Mouse (Mus musculus) C2C12 (cell line): ENCODE measurements around the gene Auts2. TPM values are rescaled to one million over a fixed set of nuclear protein-coding genes. Genes with fewer than 3 reads are reported as not detected.

Experiments
- H3K27me3 ChIP-seq: one replicate; pipeline ENCODE4 v1.6.1; 2011; ENCODE audit not compliant: control insufficient read depth, insufficient read depth, insufficient read length
- H3K36me3 ChIP-seq: one replicate; pipeline ENCODE4 v1.6.1; 2011; ENCODE audit not compliant: control insufficient read depth, insufficient read depth
- H3K4me3 ChIP-seq: one replicate; pipeline ENCODE4 v1.5.1; 2011; ENCODE audit warnings: mild to moderate bottlenecking, control low read depth; ENCODE audit not compliant: poor library complexity, insufficient read depth, severe bottlenecking
- H3K79me2 ChIP-seq: one replicate; pipeline ENCODE4 v1.6.1; 2011; ENCODE audit not compliant: control insufficient read depth, insufficient read depth
- H3K79me3 ChIP-seq: one replicate; pipeline ENCODE4 v1.6.1; 2011; ENCODE audit warnings: low read depth, control low read depth
- H3ac ChIP-seq: one replicate; pipeline ENCODE3; 2011; ENCODE audit warnings: low read depth; ENCODE audit not compliant: control insufficient read depth, insufficient read length
- CEBPB ChIP-seq: IDR thresholded peaks from one replicate; pipeline ENCODE4 v1.6.1; 2011; ENCODE audit warnings: low read depth, mild to moderate bottlenecking, control low read depth, moderate library complexity
- CTCF ChIP-seq: IDR thresholded peaks from one replicate; pipeline ENCODE4 v1.5.1; 2011; ENCODE audit not compliant: control insufficient read depth, insufficient read depth, insufficient read length
- FOSL1 ChIP-seq: IDR thresholded peaks from one replicate; pipeline ENCODE4 v1.8.0; 2011; ENCODE audit warnings: mild to moderate bottlenecking, low read length; ENCODE audit not compliant: poor library complexity, insufficient read depth, severe bottlenecking
- MAX ChIP-seq: IDR thresholded peaks from one replicate; pipeline ENCODE4 v1.6.1; 2011; ENCODE audit warnings: mild to moderate bottlenecking, control low read depth
- MYOD1 ChIP-seq: IDR thresholded peaks from one replicate; pipeline ENCODE4 v1.6.1; 2011; ENCODE audit warnings: low read depth; ENCODE audit not compliant: control insufficient read depth, insufficient read length
- MYOG ChIP-seq: IDR thresholded peaks from one replicate; pipeline ENCODE4 v1.6.1; 2011; ENCODE audit not compliant: control insufficient read depth, insufficient read length; ENCODE audit errors: extremely low read depth
- USF1 ChIP-seq: IDR thresholded peaks from one replicate; pipeline ENCODE4 v1.6.1; 2011; ENCODE audit warnings: low read depth, mild to moderate bottlenecking, control low read depth, moderate library complexity
- polyA plus RNA-seq: library from polyadenylated mRNA; unstranded; fragments of >200 nt; fragmentation: generic; extraction: Trizol; gene quantifications from one replicate; pipeline ENCODE4 v1.2.1, GENCODE M21; 2012; ENCODE audit warnings: missing spikeins

Auts2 gene
- polyA plus RNA-seq, 1 experiment, result 8.4 TPM

- TF ChIP-seq MYOG, result no peak
- no peak for TF ChIP-seq MYOD1
- no peak for TF ChIP-seq CEBPB
- TF ChIP-seq MAX, result no peak
- TF ChIP-seq CTCF, result no peak
- no peak for TF ChIP-seq USF1
- TF ChIP-seq FOSL1, result no peak
- H3K36me3 ChIP-seq, result no peaks in the 10 kb centered on the region
- no peaks in the 10 kb centered on the region for H3K79me2 ChIP-seq
- H3K27me3 ChIP-seq, result no peaks in the 10 kb centered on the region
- H3ac ChIP-seq, result no peak overlapping the region
- no peak overlapping the region for H3K4me3 ChIP-seq
- H3K79me3 ChIP-seq, result no peaks in the 10 kb centered on the region
Observed at GRCm38 (mm10) chr5:132067750-132068739, 475.1 kb downstream of the Auts2 start.

DNA sequence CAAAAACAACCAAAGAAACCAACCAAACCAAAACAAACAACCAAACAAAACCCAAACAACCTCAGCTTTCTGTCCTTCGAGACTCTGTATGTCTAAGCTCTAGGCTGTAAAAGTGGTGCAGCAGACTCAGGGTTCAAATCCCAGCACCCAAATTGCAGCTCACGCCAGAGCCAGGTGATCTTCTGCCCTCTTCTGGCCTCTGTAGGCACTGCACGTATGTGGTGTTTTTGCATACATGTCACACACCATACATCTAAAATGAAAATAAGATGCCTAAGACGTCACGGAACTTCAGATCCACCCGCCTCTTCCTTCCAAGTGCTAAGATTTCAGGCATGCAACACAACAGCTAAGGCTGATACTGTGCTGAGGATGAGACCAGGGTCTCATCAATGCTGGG lies 483.0 kb downstream of the Auts2 start:
- no peak overlapping the region for H3ac ChIP-seq
- no peaks in the 10 kb centered on the region for H3K79me3 ChIP-seq
- H3K79me2 ChIP-seq, result no peaks in the 10 kb centered on the region
- H3K4me3 ChIP-seq, result no peak overlapping the region
- H3K36me3 ChIP-seq, result no peaks in the 10 kb centered on the region
- TF ChIP-seq FOSL1, result no peak
- TF ChIP-seq MYOD1, result no peak
- TF ChIP-seq MAX, result no peak
- TF ChIP-seq CTCF, result no peak
- no peak for TF ChIP-seq CEBPB
- no peak for TF ChIP-seq MYOG
- TF ChIP-seq USF1, result no peak
- no peaks in the 10 kb centered on the region for H3K27me3 ChIP-seq

DNA sequence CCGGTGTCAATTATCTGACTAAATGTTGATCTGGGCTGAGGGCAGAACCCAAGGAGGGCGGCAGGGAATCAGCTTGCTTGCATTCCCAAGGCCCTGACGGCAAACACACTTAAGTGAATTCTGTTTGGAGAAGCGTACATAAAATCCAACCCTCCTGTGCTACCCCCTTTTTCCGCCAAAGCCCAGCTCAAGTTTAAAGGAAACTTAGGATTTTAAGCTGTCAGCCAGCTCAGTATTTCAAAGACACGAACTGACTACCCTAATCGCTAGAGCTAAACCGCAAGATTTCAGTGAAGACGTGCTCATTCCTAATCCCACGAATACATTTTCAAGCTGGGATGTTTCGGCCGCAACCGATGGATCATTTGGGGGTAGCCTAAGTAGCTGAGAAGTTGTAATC lies 490.5 kb downstream of the Auts2 start:
- Histone ChIP-seq H3K27me3 (no peaks in the 10 kb centered on the region), H3K79me3 (no peaks in the 10 kb centered on the region), H3K79me2 (no peaks in the 10 kb centered on the region), H3K4me3 (no peak overlapping the region), H3ac (no peak overlapping the region), H3K36me3 (no peaks in the 10 kb centered on the region)
- TF ChIP-seq MYOD1, result no peak

DNA sequence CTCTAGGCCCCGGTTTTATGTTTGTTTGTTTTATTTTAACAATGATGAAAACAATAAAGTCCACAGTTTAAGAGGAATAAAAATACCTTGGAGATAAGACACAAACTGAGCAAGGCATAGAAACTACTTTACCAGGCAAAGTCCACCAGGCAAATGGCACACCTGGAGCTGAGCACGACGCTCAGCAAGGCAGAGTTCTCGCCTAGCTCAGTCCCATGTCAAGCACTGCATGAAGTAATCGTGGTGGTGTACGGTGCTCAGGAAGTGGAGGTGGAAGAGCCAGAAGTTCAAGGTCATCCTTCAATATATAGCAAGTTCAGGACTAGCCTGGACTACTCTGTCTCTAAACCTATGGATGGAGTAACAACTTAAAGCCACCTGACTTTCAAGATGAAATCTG lies 503.6 kb downstream of the Auts2 start:
- Histone ChIP-seq H3K79me3 (no peaks in the 10 kb centered on the region), H3K4me3 (no peak overlapping the region), H3K36me3 (no peaks in the 10 kb centered on the region), H3K79me2 (no peaks in the 10 kb centered on the region), H3ac (no peak overlapping the region), H3K27me3 (no peaks in the 10 kb centered on the region)
- TF ChIP-seq CEBPB, result no peak
- no peak for TF ChIP-seq MYOD1
- TF ChIP-seq MAX, result no peak
- no peak for TF ChIP-seq MYOG
- no peak for TF ChIP-seq FOSL1
- TF ChIP-seq USF1, result no peak
- TF ChIP-seq CTCF, result no peak

DNA sequence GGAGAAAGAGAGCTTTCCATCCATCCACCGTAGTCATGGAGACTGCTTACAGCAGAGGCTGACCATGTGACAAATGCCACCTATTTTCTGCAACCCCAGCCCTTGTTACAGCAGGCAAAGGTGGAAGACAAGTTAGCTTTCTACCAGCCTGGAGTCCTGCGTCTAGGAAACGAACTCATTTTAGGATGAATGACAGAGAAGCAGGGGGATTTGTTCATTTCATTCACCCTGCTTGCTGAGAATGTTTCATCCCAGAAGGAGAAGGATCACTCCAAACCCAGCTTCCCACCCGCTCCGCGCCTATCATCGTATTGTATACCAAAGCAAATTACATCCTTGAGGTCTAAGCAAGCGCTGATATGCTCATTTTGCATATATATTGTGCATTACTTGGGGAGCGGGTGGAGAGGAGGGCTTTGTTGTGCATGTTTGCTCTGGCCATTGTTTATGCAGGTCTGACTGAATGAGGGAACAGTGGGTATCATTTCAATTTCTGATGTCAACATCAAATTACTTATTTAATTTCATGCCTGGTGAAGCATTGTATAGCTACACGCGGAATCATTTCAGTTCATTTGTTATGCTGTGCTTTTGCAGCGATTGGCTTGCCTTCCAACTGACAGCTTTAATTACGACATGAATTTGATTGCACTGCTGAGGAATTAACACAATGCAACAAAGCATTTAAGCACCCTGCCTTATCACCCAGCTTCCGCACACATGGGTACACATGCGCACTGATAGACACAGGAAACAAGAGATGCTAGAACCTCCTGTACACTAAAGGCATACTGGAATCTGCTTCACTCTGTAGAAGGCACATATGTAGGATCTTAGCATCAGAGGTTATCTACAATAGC lies 509.4 kb downstream of the Auts2 start:
- Histone ChIP-seq H3K79me3 (no peaks in the 10 kb centered on the region), H3K27me3 (no peaks in the 10 kb centered on the region), H3K36me3 (no peaks in the 10 kb centered on the region), H3K4me3 (no peak overlapping the region), H3ac (no peak overlapping the region), H3K79me2 (no peaks in the 10 kb centered on the region)
- TF ChIP-seq CTCF, result no peak
